Mouse (Mus musculus) cerebellum, postnatal 4 days (tissue): ENCODE results near the gene Dclre1b.
"Not testable (repeated sequence)": the region's sequence is repeated elsewhere in the genome, so short reads cannot be mapped to it uniquely, and the experiment has no call there.

Experiments
- DNase-seq, 2 experiments: peaks; one replicate each; pipeline ENCODE4 v3.0.0; 2022; ENCODE audit warnings: low spot score in 2 of 2, mixed read lengths in 1 of 2

Gene Dclre1b

GRCm38 (mm10) chr3:103810967-103811366 lies 1.7 kb upstream of the Dclre1b start:
- DNase-seq, result no peak

DNA sequence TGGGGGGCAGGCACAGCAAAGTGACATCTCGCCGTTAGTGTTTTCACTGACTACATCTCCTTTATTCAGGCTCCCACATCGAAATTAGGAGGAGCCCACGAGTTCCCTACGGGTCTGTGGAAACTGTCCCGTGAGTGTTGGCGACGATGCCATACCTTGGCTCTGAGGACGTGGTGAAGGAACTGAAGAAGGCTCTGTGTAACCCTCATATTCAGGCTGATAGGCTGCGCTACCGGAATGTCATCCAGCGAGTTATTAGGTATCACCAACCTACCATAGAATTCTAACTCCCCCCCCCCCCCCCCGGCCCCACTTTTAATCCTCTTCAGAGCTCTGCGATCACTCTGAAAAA lies 531 bp upstream of the Dclre1b start:
- DNase-seq, result no peak

GRCm38 (mm10) chr3:103805671-103806070 lies 3.6 kb downstream of the Dclre1b start:
- DNase-seq, result no peak

GRCm38 (mm10) chr3:103802861-103803260 lies 6.4 kb downstream of the Dclre1b start:
- DNase-seq, result no peak

GRCm38 (mm10) chr3:103801631-103802531 lies 7.4 kb downstream of the Dclre1b start:
- peak in 1 of 2 experiments; percentile 16 for DNase-seq

- no peak for DNase-seq
Measured at GRCm38 (mm10) chr3:103799507-103799906, 9.7 kb downstream of the Dclre1b start.

- DNase-seq, result no peak
Measured at GRCm38 (mm10) chr3:103796389-103796788, 12.9 kb downstream of the Dclre1b start.

DNA sequence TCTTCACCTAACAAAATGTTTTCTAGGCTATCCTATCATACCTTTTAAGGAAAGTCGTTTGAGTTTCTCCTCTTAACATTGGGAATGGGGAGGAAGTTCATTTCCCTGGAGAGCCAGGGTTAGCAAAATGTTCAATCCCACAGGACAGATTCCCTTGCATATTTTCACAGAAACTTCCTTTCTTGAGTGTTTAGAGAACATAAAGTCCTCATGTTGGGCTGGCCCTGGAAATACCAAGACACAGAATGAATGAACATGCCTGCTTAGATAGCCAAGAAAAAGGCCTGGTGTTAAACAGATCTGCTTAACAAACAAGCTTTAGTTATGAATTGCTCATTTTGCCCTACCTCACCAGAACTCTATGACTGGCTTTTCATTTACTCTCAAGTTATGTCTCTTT lies 16.7 kb downstream of the Dclre1b start:
- DNase-seq, result no peak

- not testable (repeated sequence) for DNase-seq
Measured at GRCm38 (mm10) chr3:103792111-103792406, 17.2 kb downstream of the Dclre1b start.

DNA sequence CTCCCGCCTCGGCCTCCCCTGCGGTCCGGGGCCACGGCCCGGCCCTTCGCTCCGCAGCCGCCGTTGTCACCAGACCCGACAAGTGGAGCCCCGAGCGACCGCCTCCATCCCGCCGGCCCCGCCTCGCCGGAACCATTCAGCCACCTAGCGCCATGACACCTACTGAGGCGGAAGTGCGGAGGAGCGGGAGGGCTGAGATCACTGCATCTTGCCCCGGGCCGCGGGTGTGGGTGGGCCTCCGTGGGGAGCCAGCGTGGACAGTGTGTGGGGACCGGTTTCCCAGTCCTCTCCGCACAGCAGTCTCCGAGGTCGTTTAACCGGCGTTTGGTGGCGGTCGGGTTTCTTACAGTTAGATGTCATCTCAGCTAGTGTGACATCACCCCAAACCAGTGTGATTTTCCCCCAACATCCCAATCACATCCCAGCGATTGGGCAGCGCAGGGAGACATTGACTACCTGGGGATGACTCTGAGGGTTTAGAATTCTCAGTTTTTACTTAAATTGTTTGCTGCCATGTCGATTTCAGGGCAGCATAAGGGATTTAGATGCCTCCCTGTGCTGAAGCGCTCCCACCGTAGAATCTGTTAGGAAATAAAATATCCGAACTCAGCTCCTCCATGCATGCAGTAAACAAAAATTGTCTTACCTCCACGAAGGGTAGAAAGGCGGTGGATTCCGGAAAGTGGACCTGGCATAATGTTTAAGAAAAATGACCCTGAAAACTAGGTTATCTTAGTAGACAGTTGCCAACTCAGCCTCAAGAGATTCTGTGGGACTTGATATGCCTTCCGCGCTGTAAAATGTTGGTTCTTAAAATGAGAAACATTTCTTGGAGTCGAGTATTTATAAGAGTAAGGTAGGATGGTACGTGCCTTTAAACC lies 17.8 kb downstream of the Dclre1b start, which contains the start of gene Hipk1:
Gene Hipk1 (minus strand): TSS at position 334 of the 881 bp plus-strand sequence.
- DNase-seq, result peak; percentile 86 to 91

DNA sequence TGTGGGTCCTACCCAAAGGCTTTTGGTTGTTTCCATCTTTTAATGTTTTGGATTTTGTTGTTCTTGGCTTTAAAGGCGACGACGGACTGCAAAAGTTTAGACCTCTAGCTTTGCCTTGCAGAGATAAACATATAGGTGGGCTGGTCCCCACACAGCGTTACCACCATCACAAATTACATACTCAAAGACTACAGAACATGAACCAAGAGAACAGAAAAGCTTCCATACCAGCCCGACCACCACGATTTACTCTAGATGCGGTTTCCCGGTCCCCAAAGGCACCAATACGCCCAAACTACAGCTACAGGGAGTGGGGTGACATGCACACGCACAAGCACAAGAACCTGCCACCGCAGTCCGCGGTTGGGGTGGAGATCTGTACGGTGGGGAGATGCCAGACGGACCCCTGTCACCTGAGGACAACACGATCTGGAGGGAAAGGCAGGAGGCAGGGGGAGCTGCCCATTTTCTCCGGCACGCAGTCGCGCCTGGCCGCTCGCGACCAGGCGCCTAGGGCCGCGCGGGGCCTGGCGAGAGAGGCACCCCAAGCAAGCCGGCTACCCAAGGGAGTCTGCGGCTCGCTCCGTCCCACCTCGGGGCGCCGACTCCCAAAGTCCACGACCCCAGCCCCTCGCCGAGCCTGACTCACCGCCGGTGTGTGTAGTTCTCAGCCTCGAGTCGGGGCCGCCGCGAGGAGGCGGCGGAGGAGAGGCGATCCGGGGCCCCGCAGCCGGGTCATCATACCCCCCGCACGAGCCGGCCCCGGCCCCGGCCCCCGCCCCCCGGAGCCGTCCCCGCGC lies 18.7 kb downstream of the Dclre1b start:
- DNase-seq, result no peak

DNA sequence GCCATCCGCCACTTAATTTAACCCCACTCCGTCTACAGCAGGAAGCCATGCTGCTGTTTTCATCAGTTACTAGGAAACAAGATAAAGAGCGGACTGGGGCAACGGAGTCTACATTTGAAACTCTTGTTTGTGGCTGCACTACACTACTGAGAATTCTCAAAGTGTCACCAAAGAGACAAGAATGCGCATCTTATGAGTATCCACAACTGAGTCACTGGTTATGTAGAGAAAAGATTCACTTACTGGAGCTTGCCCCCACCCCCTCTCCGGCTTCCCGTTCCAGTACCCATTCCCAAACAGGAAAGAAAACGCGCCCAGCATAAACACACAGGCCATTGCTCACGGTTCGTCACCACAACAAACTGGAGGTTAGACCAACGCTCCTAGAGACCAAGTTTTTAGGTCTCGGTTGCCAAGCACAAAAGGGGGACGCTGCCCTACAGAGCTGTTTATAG lies 19.3 kb downstream of the Dclre1b start:
- DNase-seq, result peak in 1 of 2 experiments; percentile 20

GRCm38 (mm10) chr3:103789096-103789495 lies 20.1 kb downstream of the Dclre1b start:
- DNase-seq, result no peak

DNA sequence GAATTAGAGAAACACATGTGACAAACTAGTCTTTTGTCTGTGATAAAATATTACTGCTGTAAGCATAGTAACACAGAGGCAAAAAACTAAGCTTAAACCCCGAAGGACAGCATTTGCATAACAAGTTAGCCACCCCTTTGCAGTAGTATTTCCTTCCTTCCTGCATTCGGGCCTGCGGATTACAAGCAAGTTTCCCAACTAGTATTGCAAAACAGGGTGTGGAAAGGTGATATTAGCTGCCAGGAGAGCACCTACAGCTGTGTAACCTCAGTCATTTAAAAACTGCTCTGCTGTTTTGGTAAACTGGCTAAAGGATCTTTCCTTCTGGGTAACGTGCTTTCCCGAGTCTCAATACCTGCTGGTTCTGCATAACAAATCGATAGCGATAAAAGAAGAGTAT lies 22.0 kb downstream of the Dclre1b start:
- DNase-seq, result no peak

- DNase-seq, result no peak
Measured at GRCm38 (mm10) chr3:103782844-103783609, 26.2 kb downstream of the Dclre1b start.

DNA sequence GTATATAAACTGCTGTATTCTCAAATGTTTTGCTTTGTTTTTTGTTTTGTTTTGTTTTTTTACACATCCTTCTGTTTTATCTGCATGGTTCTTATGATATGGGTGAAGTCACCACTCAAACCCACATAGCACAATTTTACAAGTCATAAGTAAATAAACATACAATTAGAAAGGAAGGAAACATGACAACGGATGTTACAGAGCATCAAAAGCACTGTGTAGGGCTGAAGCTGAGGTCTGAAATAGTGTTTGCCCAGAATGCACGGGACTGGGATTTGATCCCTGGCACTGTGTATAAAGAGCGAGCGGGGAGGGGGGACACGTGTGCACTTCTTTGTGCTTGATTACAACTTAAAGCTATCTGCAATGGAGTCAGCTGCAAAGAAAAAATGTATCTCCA lies 28.5 kb downstream of the Dclre1b start:
- no peak for DNase-seq

GRCm38 (mm10) chr3:103780271-103780670 lies 29.0 kb downstream of the Dclre1b start:
- DNase-seq, result no peak

DNA sequence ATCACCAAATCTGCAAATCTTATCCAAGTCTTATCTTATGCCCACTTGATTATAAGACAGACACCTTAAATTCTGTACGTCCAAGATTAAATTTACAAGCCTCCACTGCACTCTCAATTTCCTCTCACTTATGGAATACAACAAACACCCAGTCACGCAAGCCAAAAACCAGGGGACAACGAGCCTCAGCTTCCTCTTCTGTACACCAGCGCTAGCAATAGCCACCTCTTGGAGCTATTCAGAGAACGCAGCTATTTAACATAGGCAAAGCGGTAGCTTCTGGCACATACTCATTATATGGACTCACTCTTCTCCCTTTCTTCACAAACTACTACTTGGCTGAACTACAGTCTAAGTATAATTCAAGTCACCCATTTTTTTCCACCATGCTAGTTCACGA lies 30.1 kb downstream of the Dclre1b start:
- DNase-seq, result no peak

GRCm38 (mm10) chr3:103778660-103779059 lies 30.6 kb downstream of the Dclre1b start:
- no peak for DNase-seq

GRCm38 (mm10) chr3:103777940-103778339 lies 31.3 kb downstream of the Dclre1b start:
- no peak for DNase-seq

- no peak for DNase-seq
Measured at GRCm38 (mm10) chr3:103774009-103774408, 35.2 kb downstream of the Dclre1b start.
